Mouse (Mus musculus) stomach, embryonic 15.5 days (tissue): Measurements from ENCODE around the gene Lhx3. TPM values are rescaled to one million over a fixed set of nuclear protein-coding genes. Genes with fewer than 3 reads are reported as not detected.

Source experiments
- ATAC-seq: fragments of 200-750 bp; cut with Nextera tagmentation; 2 replicates; pipeline ENCODE4 v1.8.0; 2017; ENCODE audit warnings: low read depth, moderate number of reproducible peaks, moderate TSS enrichment; ENCODE audit not compliant: insufficient read depth, low FRiP score
- H3K27ac ChIP-seq: fragments of 300-500 bp; sonication (generic); 2 replicates; pipeline ENCODE4 v1.5.1; 2015; ENCODE audit warnings: mild to moderate bottlenecking, inconsistent platforms
- H3K27me3 ChIP-seq: fragments of 300-500 bp; sonication (generic); replicated peaks from 2 replicates; pipeline ENCODE4 v1.6.1; 2015; ENCODE audit warnings: inconsistent platforms
- H3K36me3 ChIP-seq: fragments of 300-500 bp; sonication (generic); 2 replicates; pipeline ENCODE4 v1.6.1; 2015; ENCODE audit warnings: inconsistent platforms
- H3K4me1 ChIP-seq: fragments of 300-500 bp; sonication (generic); 2 replicates; pipeline ENCODE4 v1.6.1; 2015; ENCODE audit warnings: inconsistent platforms
- H3K4me2 ChIP-seq: fragments of 300-500 bp; sonication (generic); 2 replicates; pipeline ENCODE4 v1.6.1; 2015; ENCODE audit warnings: mild to moderate bottlenecking, inconsistent platforms
- H3K4me3 ChIP-seq: fragments of 300-500 bp; sonication (generic); replicated peaks from 2 replicates; pipeline ENCODE4 v1.5.1; 2015; ENCODE audit warnings: inconsistent platforms
- H3K9ac ChIP-seq: fragments of 300-500 bp; sonication (generic); 2 replicates; pipeline ENCODE4 v1.6.1; 2015; ENCODE audit warnings: inconsistent platforms
- H3K9me3 ChIP-seq: fragments of 300-500 bp; sonication (generic); 2 replicates; pipeline ENCODE4 v1.6.1; 2016; ENCODE audit warnings: inconsistent platforms
- WGBS: fragments of 180-500 bp; shearing (Covaris S2); methylation state at CpG from one replicate; pipeline ENCODE4 v1.1.7; 2015; 5-methylcytosine and 5-hydroxymethylcytosine counted together
- polyA plus RNA-seq: library from polyadenylated mRNA; unstranded; fragments of >200 nt; fragmentation: Nextera tagmentation; extraction: Ambion mirVana; gene quantifications from 2 replicates; pipeline ENCODE4 v1.2.1, GENCODE M21; 2015

The Lhx3 gene
- polyA plus RNA-seq, 1 experiment from 2014 or later = not detected

GRCm38 (mm10) chr2:26231366-26231765 lies 23.3 kb upstream of the Lhx3 start:
- H3K27ac ChIP-seq = peak overlapping the region; percentile 28; the same call in 1 of the 2 replicates

GRCm38 (mm10) chr2:26230253-26230652 lies 22.2 kb upstream of the Lhx3 start:
- no peak for ATAC-seq
- peaks cover 10% of the 10 kb centered on the region for H3K4me1 ChIP-seq
- WGBS = 62% methylated on average over 4 of the region's 4 CpGs
- no peak overlapping the region for H3K9ac ChIP-seq
- no peaks in the 10 kb centered on the region for H3K27me3 ChIP-seq
- no peak overlapping the region for H3K4me3 ChIP-seq
- peaks cover 4% of the 10 kb centered on the region; the same call in 1 of the 2 replicates for H3K36me3 ChIP-seq
- no peaks in the 10 kb centered on the region for H3K9me3 ChIP-seq
- H3K27ac ChIP-seq = no peak overlapping the region; the same call in 1 of the 2 replicates
- H3K4me2 ChIP-seq = no peak overlapping the region

More at GRCm38 (mm10) chr2:26231366-26231765, 23.3 kb upstream of the Lhx3 start:
- Histone ChIP-seq H3K27me3 (no peaks in the 10 kb centered on the region), H3K9me3 (no peaks in the 10 kb centered on the region), H3K4me2 (no peak overlapping the region), H3K36me3 (0 out of 2 replicates have a peak, but pooled peaks cover 4% of the 10 kb centered on the region), H3K4me3 (no peak overlapping the region), H3K9ac (no peak overlapping the region), H3K4me1 (peaks cover 16% of the 10 kb centered on the region)
- 69% methylated on average over 3 of the region's 3 CpGs for WGBS
- ATAC-seq = no peak

- Histone ChIP-seq H3K9me3 (no peaks in the 10 kb centered on the region), H3K4me2 (no peak overlapping the region), H3K4me3 (no peak overlapping the region), H3K27ac (no peak overlapping the region), H3K4me1 (0 out of 2 replicates have a peak, but pooled peaks cover 5% of the 10 kb centered on the region), H3K27me3 (no peaks in the 10 kb centered on the region), H3K36me3 (peaks cover 15% of the 10 kb centered on the region; the same call in 1 of the 2 replicates), H3K9ac (no peak overlapping the region)
- 68% methylated on average over 1 of the region's 1 CpGs for WGBS
- no peak for ATAC-seq
Observed at GRCm38 (mm10) chr2:26227788-26228187, 19.7 kb upstream of the Lhx3 start.

- peaks cover 24% of the 10 kb centered on the region for H3K36me3 ChIP-seq
- peak; percentile 69; the same call in 1 of the 2 replicates for ATAC-seq
- H3K4me2 ChIP-seq = no peak overlapping the region
- no peaks in the 10 kb centered on the region for H3K27me3 ChIP-seq
- H3K4me1 ChIP-seq = no peaks in the 10 kb centered on the region
- H3K9me3 ChIP-seq = no peaks in the 10 kb centered on the region
- no peak overlapping the region for H3K9ac ChIP-seq
- no peak overlapping the region for H3K4me3 ChIP-seq
- 80% methylated on average over 4 of the region's 4 CpGs for WGBS
- 0 out of 2 replicates have a peak overlapping the region, but pooled peaks have one; percentile 36 for H3K27ac ChIP-seq
Observed at GRCm38 (mm10) chr2:26225242-26225641, 17.2 kb upstream of the Lhx3 start.

GRCm38 (mm10) chr2:26223961-26224360 lies 15.9 kb upstream of the Lhx3 start:
- Histone ChIP-seq H3K27ac (no peak overlapping the region), H3K4me2 (no peak overlapping the region), H3K27me3 (no peaks in the 10 kb centered on the region), H3K9me3 (no peaks in the 10 kb centered on the region), H3K4me3 (no peak overlapping the region), H3K9ac (no peak overlapping the region), H3K36me3 (peaks cover 35% of the 10 kb centered on the region), H3K4me1 (no peaks in the 10 kb centered on the region)
- ATAC-seq = no peak
- WGBS = 84% methylated on average over 3 of the region's 3 CpGs

GRCm38 (mm10) chr2:26214526-26214925 lies 6.4 kb upstream of the Lhx3 start:
- Histone ChIP-seq H3K9me3 (no peaks in the 10 kb centered on the region), H3K4me1 (no peaks in the 10 kb centered on the region), H3K4me3 (no peak overlapping the region), H3K36me3 (peaks cover 49% of the 10 kb centered on the region), H3K4me2 (no peak overlapping the region), H3K27ac (no peak overlapping the region), H3K9ac (no peak overlapping the region), H3K27me3 (no peaks in the 10 kb centered on the region)
- no peak for ATAC-seq
- 16% methylated on average over 3 of the region's 3 CpGs for WGBS

- Histone ChIP-seq H3K9me3 (no peaks in the 10 kb centered on the region), H3K27ac (no peak overlapping the region), H3K4me3 (no peak overlapping the region), H3K9ac (no peak overlapping the region), H3K4me1 (0 out of 2 replicates have a peak, but pooled peaks cover 6% of the 10 kb centered on the region), H3K27me3 (peaks cover 35% of the 10 kb centered on the region), H3K4me2 (no peak overlapping the region), H3K36me3 (peaks cover 30% of the 10 kb centered on the region)
- 83% methylated on average over 3 of the region's 3 CpGs for WGBS
- no peak for ATAC-seq
Observed at GRCm38 (mm10) chr2:26209566-26209965, 1.5 kb upstream of the Lhx3 start.

GRCm38 (mm10) chr2:26207559-26207958 lies 530 bp downstream of the Lhx3 start:
- H3K4me2 ChIP-seq = no peak overlapping the region
- ATAC-seq = no peak
- peaks cover 55% of the 10 kb centered on the region for H3K27me3 ChIP-seq
- 13% methylated on average over 9 of the region's 9 CpGs for WGBS
- H3K27ac ChIP-seq = no peak overlapping the region
- no peak overlapping the region for H3K4me3 ChIP-seq
- no peaks in the 10 kb centered on the region for H3K9me3 ChIP-seq
- H3K4me1 ChIP-seq = 0 out of 2 replicates have a peak, but pooled peaks cover 6% of the 10 kb centered on the region
- no peak overlapping the region for H3K9ac ChIP-seq
- peaks cover 26% of the 10 kb centered on the region for H3K36me3 ChIP-seq

GRCm38 (mm10) chr2:26205761-26206160 lies 2.3 kb downstream of the Lhx3 start:
- H3K4me2 ChIP-seq = no peak overlapping the region
- WGBS = 17% methylated on average over 10 of the region's 10 CpGs
- peaks cover 8% of the 10 kb centered on the region for H3K36me3 ChIP-seq
- no peak overlapping the region for H3K9ac ChIP-seq
- no peak overlapping the region for H3K4me3 ChIP-seq
- no peak overlapping the region for H3K27ac ChIP-seq
- no peak for ATAC-seq
- no peaks in the 10 kb centered on the region for H3K9me3 ChIP-seq
- H3K27me3 ChIP-seq = peaks cover 73% of the 10 kb centered on the region
- H3K4me1 ChIP-seq = 0 out of 2 replicates have a peak, but pooled peaks cover 9% of the 10 kb centered on the region

GRCm38 (mm10) chr2:26205126-26205525 lies 3.0 kb downstream of the Lhx3 start:
- no peak for ATAC-seq
- Histone ChIP-seq H3K9ac (no peak overlapping the region), H3K4me1 (0 out of 2 replicates have a peak, but pooled peaks cover 9% of the 10 kb centered on the region), H3K4me2 (no peak overlapping the region), H3K36me3 (0 out of 2 replicates have a peak, but pooled peaks cover 2% of the 10 kb centered on the region), H3K4me3 (no peak overlapping the region), H3K27me3 (peaks cover 79% of the 10 kb centered on the region), H3K9me3 (no peaks in the 10 kb centered on the region), H3K27ac (no peak overlapping the region)
- 2% methylated on average over 16 of the region's 16 CpGs for WGBS

GRCm38 (mm10) chr2:26202849-26203475 lies 5.1 kb downstream of the Lhx3 start:
- no peak for ATAC-seq
- no peak overlapping the region for H3K27ac ChIP-seq
- H3K4me2 ChIP-seq = no peak overlapping the region
- 2% methylated on average over 36 of the region's 36 CpGs for WGBS
- H3K9me3 ChIP-seq = no peaks in the 10 kb centered on the region
- peaks cover 100% of the 10 kb centered on the region for H3K27me3 ChIP-seq
- peaks cover 14% of the 10 kb centered on the region; the same call in 1 of the 2 replicates for H3K4me1 ChIP-seq
- no peak overlapping the region for H3K9ac ChIP-seq
- H3K36me3 ChIP-seq = no peaks in the 10 kb centered on the region
- H3K4me3 ChIP-seq = no peak overlapping the region
